Mouse (Mus musculus) G1E (cell line): ENCODE results near the gene E130218I03Rik. TPM values are rescaled to one million over a fixed set of nuclear protein-coding genes. Genes with fewer than 3 reads are reported as not detected.

ENCODE experiments used
- ATAC-seq: 2 replicates; pipeline ENCODE4 v1.8.0; 2016; ENCODE audit warnings: mild to moderate bottlenecking; ENCODE audit not compliant: insufficient number of reproducible peaks, poor library complexity, low FRiP score, severe bottlenecking; ENCODE audit errors: extremely low read depth
- DNase-seq: peaks from one replicate; pipeline ENCODE4 v3.0.0; 2012; ENCODE audit warnings: low spot score
- H3K27me3 ChIP-seq: 2 replicates; pipeline ENCODE4 v1.6.1; 2012; ENCODE audit warnings: mild to moderate bottlenecking, low read length, inconsistent platforms; ENCODE audit not compliant: insufficient read depth
- H3K36me3 ChIP-seq: replicated peaks from 2 replicates; pipeline ENCODE3; 2012; ENCODE audit warnings: mild to moderate bottlenecking, inconsistent platforms
- H3K4me1 ChIP-seq: 2 replicates; pipeline ENCODE4 v1.6.1; 2012; ENCODE audit warnings: low read depth, low read length, inconsistent platforms, mixed read lengths; ENCODE audit not compliant: insufficient read depth
- H3K4me3 ChIP-seq: 2 replicates; pipeline ENCODE4 v1.5.1; 2012; ENCODE audit warnings: low read depth, mild to moderate bottlenecking, inconsistent platforms, low read length, moderate library complexity, mixed read lengths
- H3K9me3 ChIP-seq: replicated peaks from 2 replicates; pipeline ENCODE4 v1.6.1; 2012; ENCODE audit warnings: inconsistent platforms
- CTCF ChIP-seq: IDR thresholded peaks from 2 replicates; pipeline ENCODE4 v1.5.1; 2012; ENCODE audit warnings: low read depth, low read length, inconsistent platforms, mixed read lengths
- GATA1 ChIP-seq: IDR thresholded peaks from 2 replicates; pipeline ENCODE4 v1.6.1; 2012; ENCODE audit warnings: borderline replicate concordance, low read length, inconsistent platforms, mixed read lengths
- GATA2 ChIP-seq: IDR thresholded peaks from 2 replicates; pipeline ENCODE4 v1.6.1; 2012; ENCODE audit warnings: low read depth, low read length, inconsistent platforms, borderline replicate concordance
- POLR2AphosphoS5 ChIP-seq: IDR thresholded peaks from 2 replicates; pipeline ENCODE4 v1.6.1; 2012; ENCODE audit warnings: low read depth, low read length, inconsistent platforms; ENCODE audit not compliant: insufficient replicate concordance
- TAL1 ChIP-seq: conservative IDR thresholded peaks from 2 replicates; pipeline ENCODE4 v1.6.1; 2012; ENCODE audit warnings: low read depth, low read length, inconsistent platforms, mixed read lengths
- polyA plus RNA-seq: library from polyadenylated mRNA; stranded (reverse); fragments of >175 nt; gene quantifications from 2 replicates; pipeline ENCODE4 v1.2.3, GENCODE M21; 2012
- total RNA-seq, 2 experiments: library from RNA; stranded (forward) in 1 of 2; stranded (reverse) in 1 of 2; fragments of 200-1000 nt in 1 of 2; fragments of >200 nt in 1 of 2; fragmentation: Nextera tagmentation in 1 of 2; gene quantifications; 2 replicates each; pipeline ENCODE4 v1.2.3; 2014 to 2017

E130218I03Rik gene
- total RNA-seq (2014; fragmentation: Nextera tagmentation): not detected in 2 replicates
- total RNA-seq (2017): 0.16 and 0.23 TPM in 2 replicates
- 0.11 and 0.19 TPM in 2 replicates for polyA plus RNA-seq

DNA sequence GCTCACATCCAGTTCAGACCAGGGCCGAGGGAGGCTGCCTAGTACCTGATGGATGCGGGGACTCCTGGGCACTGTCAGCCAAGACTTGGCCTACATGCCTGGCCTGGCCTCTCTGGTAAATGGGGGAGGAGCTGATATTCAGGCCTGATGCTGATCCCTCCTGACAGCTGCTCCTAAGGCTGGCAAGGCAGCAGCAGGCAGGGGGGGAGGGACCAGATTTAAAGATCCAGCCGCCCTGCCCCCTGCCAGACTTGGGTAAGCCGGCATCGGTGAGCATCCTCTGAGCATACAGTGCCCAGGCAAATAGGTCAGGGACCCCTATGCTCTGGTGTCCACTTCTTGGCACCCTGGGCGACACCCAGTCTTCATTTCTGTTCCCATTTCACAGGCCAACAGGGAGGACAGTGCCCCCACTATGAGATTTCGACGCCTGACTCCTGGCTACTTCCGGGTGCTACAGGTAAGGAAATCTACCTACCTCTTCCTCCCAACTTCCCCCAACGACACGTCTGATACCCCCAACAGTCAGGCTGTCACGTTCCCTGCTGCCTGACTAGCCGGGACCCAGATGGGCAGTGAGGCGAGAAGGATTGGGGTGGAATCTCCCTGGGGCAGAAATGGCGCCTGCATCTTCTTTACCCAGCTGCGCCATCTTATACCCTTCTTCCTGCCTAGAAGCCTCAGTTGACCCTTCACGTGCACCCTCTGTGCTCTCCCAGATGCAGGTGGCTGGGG lies at the start of gene E130218I03Rik:
E130218I03Rik (plus strand) TSS at position 147 of the 735 bp plus-strand sequence.
- H3K36me3 ChIP-seq: peaks cover 20% of the 10 kb centered on the region
- no peaks in the 10 kb centered on the region for H3K9me3 ChIP-seq
- H3K4me3 ChIP-seq: peak within 1 kb of the TSS; percentile 86
- no peak for TF ChIP-seq CTCF
- TF ChIP-seq TAL1: no peak
- TF ChIP-seq POLR2AphosphoS5: no peak
- no peak for TF ChIP-seq GATA2
- TF ChIP-seq GATA1: no peak
- H3K27me3 ChIP-seq: peaks cover 30% of the 10 kb centered on the region
- DNase-seq: no peak
- peaks cover 30% of the 10 kb centered on the region for H3K4me1 ChIP-seq
- ATAC-seq: no peak

DNA sequence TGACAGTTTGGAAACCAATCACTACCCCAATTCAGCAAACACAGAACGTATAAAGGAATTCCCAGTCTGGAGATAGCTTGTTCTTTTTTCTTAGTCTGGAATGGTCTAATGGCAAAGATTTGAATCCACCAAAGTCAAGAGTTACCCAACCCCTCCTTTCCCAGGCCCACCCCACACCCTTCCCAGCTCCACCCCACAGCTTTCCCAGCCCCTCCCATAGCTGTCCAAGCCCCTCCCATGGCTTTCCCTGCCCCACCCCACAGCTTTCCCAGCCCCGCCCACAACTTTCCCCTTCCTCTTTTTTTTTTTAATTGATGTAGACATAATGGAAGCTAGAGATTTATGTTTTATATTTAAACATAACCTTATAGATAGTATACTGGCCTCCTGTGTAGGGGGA lies 44.1 kb upstream of the E130218I03Rik start:
- Histone ChIP-seq H3K4me1 (no peaks in the 10 kb centered on the region), H3K9me3 (no peaks in the 10 kb centered on the region), H3K27me3 (peaks cover 31% of the 10 kb centered on the region), H3K36me3 (no peaks in the 10 kb centered on the region), H3K4me3 (no peak overlapping the region)
- no peak for ATAC-seq
- DNase-seq: no peak
- TF ChIP-seq GATA2: no peak
- no peak for TF ChIP-seq TAL1
- no peak for TF ChIP-seq GATA1
- TF ChIP-seq POLR2AphosphoS5: no peak
- TF ChIP-seq CTCF: no peak

DNA sequence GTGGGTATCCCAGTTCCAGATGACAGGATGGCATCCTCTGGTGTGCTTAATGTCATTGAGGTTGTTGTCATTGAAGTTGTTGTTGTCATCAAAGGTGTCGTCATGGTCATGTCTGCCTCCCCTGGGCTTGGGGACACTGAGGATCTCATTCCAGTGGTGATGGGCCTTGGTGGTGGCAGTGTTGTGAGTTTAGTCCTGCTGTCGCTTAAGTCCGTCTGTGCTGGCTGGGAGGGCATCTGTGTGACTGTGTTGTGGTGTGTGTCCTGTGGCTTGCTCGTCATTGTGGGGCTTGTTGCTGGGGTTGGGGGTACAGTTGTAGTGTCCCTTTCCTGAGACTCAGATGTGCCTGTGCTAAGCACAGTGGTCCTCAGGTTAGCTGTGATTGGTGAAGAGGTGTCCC lies 40.6 kb upstream of the E130218I03Rik start, which contains the start of gene Gm7534:
Gm7534 (minus strand) TSS at position 101 of the 400 bp plus-strand sequence.
- Histone ChIP-seq H3K27me3 (peaks cover 42% of the 10 kb centered on the region), H3K4me1 (peaks cover 2% of the 10 kb centered on the region; the same call in 1 of the 2 replicates), H3K9me3 (no peaks in the 10 kb centered on the region), H3K4me3 (no peak within 1 kb of the TSS), H3K36me3 (no peaks in the 10 kb centered on the region)
- no peak for ATAC-seq
- no peak for TF ChIP-seq GATA1
- no peak for TF ChIP-seq TAL1
- TF ChIP-seq CTCF: no peak
- no peak for TF ChIP-seq POLR2AphosphoS5
- TF ChIP-seq GATA2: no peak
- no peak for DNase-seq

DNA sequence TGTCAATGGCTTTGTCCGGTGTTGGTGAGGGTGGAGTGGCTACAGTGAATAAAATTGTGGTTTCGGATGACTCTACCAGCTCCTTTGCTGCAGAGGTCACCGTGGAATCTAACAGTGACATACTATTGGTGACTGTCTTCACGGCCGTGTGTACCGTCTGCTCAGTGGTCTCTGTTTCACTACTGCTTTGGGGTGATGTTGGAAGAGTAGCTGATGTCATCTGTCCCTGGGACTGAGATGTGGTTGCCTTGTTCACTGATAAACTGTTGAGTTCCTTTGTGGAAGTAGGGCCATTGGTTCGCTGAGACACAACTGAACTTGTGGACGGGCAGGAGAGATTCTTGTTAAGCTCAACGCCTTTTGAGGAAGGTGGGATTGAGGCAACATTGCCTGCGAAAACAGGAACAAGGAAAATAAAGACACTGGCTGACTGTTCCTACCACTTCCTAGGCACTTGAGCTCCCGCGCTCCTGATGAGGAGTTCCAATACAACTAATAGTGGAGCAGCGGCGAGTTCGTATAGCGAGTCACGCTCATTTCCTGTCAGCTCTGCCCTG lies 40.0 kb upstream of the E130218I03Rik start:
- peaks cover 2% of the 10 kb centered on the region; the same call in 1 of the 2 replicates for H3K4me1 ChIP-seq
- DNase-seq (no peak), ATAC-seq (no peak)
- TF ChIP-seq CTCF (no peak), POLR2AphosphoS5 (no peak), GATA1 (no peak), GATA2 (no peak), TAL1 (no peak)
- H3K4me3 ChIP-seq: no peak overlapping the region
- no peaks in the 10 kb centered on the region for H3K9me3 ChIP-seq
- no peaks in the 10 kb centered on the region for H3K36me3 ChIP-seq
- H3K27me3 ChIP-seq: peaks cover 46% of the 10 kb centered on the region

DNA sequence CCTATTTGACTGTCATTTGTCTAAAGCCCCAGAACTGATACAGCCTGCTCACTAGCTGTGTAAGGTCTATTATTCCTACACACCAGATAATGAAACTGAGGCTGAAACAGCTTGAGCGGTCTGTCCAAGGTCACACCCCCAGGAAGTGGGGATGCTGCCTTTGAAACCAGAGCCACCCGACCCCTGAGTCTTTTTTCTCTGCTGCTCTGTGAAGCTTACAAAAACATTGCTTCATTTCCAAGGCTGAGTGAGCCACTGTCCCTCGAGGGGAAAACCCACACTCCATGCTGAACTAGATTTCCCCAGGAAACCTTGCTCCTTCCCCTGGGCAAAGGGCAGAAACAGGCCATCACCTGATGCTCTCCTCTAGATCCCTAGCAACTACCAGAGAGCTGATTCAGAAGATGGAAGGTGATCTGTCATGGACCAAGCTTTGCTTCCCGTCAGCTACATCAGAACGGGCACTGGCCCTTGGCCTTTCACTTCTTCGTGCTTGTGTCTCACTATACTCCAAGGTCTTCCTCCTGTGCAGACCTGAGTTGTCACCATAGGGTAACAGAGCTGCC lies 36.9 kb upstream of the E130218I03Rik start:
- H3K9me3 ChIP-seq: no peaks in the 10 kb centered on the region; the same call in 1 of the 2 replicates
- no peak for TF ChIP-seq GATA2
- no peak for TF ChIP-seq POLR2AphosphoS5
- no peak for TF ChIP-seq GATA1
- no peak for TF ChIP-seq TAL1
- no peak for TF ChIP-seq CTCF

DNA sequence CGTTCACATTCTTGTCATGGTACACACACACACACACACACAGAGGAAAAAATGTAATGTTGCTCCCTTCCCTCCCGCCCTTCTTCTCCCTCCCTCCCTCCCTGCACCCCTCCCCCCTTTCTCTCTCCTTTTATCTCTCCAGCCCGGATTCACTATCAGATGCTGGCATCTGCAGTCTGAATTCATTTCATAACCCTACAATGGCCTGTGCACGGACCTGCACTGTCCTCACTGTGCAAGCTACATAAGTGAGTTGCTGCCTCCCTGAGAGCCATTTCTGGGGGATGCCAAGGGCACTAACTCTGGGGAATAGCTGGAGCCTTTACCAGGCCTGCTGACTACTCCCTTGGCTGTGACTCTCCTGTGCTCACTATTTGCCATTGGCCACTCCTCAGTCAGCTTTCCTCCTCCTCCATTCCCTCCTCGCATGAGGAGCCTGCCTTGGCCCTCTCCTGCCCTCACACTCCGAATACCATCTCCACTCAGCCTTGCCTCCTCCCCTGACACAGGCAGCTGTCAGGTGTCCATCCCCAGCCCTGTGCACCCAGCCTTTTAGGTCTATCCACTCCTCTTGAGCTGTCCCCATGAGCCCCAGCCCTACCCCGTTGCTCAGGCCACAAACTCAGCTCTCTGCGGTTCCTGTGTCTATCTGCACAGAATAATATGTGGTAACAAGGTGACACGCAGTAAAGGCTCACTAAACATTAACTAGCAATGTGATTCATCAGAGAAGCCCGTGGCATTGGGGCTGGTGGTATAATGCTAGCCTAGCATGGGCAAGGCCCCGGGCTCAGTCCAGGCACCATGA lies 20.5 kb upstream of the E130218I03Rik start:
- peak; percentile 73 for ATAC-seq
- peak; percentile 35 for DNase-seq
- Histone ChIP-seq H3K4me3 (peak overlapping the region; percentile 54; the same call in 1 of the 2 replicates), H3K36me3 (no peaks in the 10 kb centered on the region), H3K4me1 (peaks cover 65% of the 10 kb centered on the region), H3K27me3 (peaks cover 13% of the 10 kb centered on the region), H3K9me3 (no peaks in the 10 kb centered on the region)
- TF ChIP-seq TAL1: peak; percentile 56
- TF ChIP-seq CTCF: no peak

More for the DNA sequence above, 36.9 kb upstream of the E130218I03Rik start:
- ATAC-seq: no peak
- DNase-seq: no peak
- Histone ChIP-seq H3K27me3 (peaks cover 56% of the 10 kb centered on the region), H3K4me3 (no peak overlapping the region), H3K4me1 (peaks cover 2% of the 10 kb centered on the region; the same call in 1 of the 2 replicates), H3K36me3 (no peaks in the 10 kb centered on the region)
